Mouse (Mus musculus) limb, embryonic 11.5 days (tissue): ENCODE measurements around the gene Upf1. TPM values are rescaled to one million over a fixed set of nuclear protein-coding genes. Genes with fewer than 3 reads are reported as not detected.

Experiments used
- ATAC-seq: fragments of 200-750 bp; cut with Nextera tagmentation; 2 replicates; pipeline ENCODE4 v1.8.0; 2017; ENCODE audit warnings: low read depth; ENCODE audit not compliant: insufficient number of reproducible peaks, low FRiP score, low TSS enrichment
- DNase-seq: peaks from one replicate; pipeline ENCODE4 v3.0.0-alpha.2; 2015; ENCODE audit warnings: low spot score
- H3K27ac ChIP-seq: fragments of 300-500 bp; sonication (generic); replicated peaks from 2 replicates; pipeline ENCODE4 v1.5.1; 2014; ENCODE audit warnings: low read depth, mild to moderate bottlenecking, low read length
- H3K27me3 ChIP-seq: fragments of 300-500 bp; sonication (generic); 2 replicates; pipeline ENCODE4 v1.6.1; 2014; ENCODE audit warnings: mild to moderate bottlenecking, low read length, mixed read lengths; ENCODE audit not compliant: control insufficient read depth, insufficient read depth
- H3K36me3 ChIP-seq: fragments of 300-500 bp; sonication (generic); 2 replicates; pipeline ENCODE4 v1.6.1; 2014; ENCODE audit warnings: mild to moderate bottlenecking, low read length, moderate library complexity, mixed read lengths; ENCODE audit not compliant: control insufficient read depth, insufficient read depth
- H3K4me1 ChIP-seq: fragments of 300-500 bp; sonication (generic); 2 replicates; pipeline ENCODE4 v1.6.1; 2014; ENCODE audit warnings: low read length, mixed read lengths; ENCODE audit not compliant: control insufficient read depth, insufficient read depth
- H3K4me2 ChIP-seq: fragments of 300-500 bp; sonication (generic); 2 replicates; pipeline ENCODE4 v1.6.1; 2014; ENCODE audit warnings: low read depth, mild to moderate bottlenecking, moderate library complexity; ENCODE audit not compliant: severe bottlenecking
- H3K4me3 ChIP-seq: fragments of 300-500 bp; sonication (generic); 2 replicates; pipeline ENCODE4 v1.5.1; 2014; ENCODE audit warnings: low read depth, low read length
- H3K9ac ChIP-seq: fragments of 300-500 bp; sonication (generic); 2 replicates; pipeline ENCODE4 v1.6.1; 2014; ENCODE audit warnings: mild to moderate bottlenecking, low read length
- H3K9me3 ChIP-seq: fragments of 300-500 bp; sonication (generic); 2 replicates; pipeline ENCODE4 v1.6.1; 2016; ENCODE audit warnings: low read length; ENCODE audit not compliant: control insufficient read depth
- WGBS: fragments of 180-500 bp; shearing (Covaris S2); extraction: QIAGEN DNeasy Blood & Tissue Kit; methylation state at CpG from one replicate; pipeline ENCODE4 v1.1.7; 2014; 5-methylcytosine and 5-hydroxymethylcytosine counted together
- polyA plus RNA-seq: library from polyadenylated mRNA; unstranded; fragments of >200 nt; fragmentation: Nextera tagmentation; extraction: Ambion mirVana; gene quantifications from 2 replicates; pipeline ENCODE4 v1.2.1, GENCODE M21; 2014

The Upf1 gene
- 23.2 and 25.1 TPM in 2 replicates for polyA plus RNA-seq

DNA sequence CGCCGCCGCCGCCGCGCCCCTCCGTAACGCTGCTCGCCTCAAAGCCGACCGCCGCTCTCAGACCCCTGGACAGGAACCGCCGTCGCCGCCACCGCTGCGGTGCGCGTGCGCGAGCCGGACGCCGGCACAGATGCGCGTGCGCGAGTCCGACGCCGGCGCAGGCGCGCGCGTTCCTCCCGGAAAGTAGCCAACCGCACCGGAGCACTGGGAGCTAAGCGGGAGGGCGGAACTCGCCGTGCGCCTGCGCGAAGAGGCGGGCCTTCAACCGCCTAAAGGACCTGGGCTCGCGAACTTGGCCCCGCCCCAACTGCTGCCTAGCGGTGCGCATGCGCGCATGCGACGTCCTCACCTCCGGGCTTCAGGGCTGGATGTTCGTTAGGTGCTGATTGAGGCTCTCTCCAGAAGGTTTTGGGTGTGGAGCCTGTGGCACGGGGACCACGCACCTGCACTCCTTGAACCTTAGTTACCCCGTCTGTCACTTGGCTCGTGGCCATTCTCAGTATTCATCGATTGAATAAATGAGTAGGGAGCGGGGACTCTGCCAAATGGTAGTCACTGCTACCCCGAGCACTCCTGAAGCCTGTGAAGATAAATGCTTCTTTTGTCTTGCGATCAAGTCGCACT, at the start of gene Upf1:
Upf1 (minus strand) TSS at position 85 of the 624 bp plus-strand sequence.
- peak within 1 kb of the TSS; percentile 100 for H3K4me2 ChIP-seq

DNA sequence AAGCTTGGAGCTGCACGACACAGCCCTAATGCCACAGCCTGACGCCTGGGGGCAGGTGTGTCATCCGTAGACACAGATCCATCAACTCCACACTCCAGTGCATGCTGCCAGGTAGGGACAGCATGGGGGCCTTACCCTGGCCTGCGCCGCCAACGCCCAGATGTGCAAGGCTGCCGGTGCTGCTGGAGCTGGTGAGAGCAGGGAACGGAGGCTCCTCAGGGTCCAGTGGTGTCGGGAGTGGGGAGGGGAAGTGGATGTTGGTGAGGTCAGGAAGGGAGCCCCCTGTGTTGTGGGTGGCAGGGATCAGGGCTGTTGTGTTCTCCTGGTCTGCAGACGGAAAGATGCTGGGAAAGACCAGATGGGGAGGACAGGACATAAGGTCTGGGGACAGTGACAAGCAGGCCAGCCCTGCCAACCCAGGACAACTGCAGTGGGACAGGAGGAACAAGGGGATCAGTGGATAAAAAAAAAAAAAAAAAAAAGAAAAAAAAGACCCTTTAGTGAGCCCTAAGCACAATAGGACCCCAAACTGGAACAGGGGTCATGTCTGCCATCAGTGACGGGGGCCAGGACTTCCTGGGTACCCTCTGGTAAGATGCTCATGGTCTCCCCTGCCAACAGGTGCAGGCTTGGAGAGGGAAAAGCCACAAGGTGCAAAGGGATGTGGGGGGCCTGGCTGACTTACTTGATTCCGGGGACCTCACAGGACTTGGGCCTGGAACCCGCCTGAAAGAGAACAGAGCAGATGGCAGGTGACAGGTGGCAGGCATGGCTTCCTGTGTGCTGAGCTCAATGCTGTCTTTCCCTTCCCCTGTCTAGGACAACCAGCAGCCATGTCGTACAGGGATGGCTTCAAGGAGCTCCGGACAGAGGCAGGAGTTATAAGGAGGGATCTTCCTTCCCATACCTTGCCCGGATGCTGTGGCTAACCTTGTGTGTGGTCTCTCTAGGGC, 44.8 kb upstream of the Upf1 start:
- Histone ChIP-seq H3K36me3 (no peaks in the 10 kb centered on the region), H3K27ac (no peak overlapping the region), H3K9ac (no peak overlapping the region), H3K4me3 (no peak overlapping the region), H3K4me2 (no peak overlapping the region), H3K9me3 (no peaks in the 10 kb centered on the region), H3K27me3 (no peaks in the 10 kb centered on the region), H3K4me1 (0 out of 2 replicates have a peak, but pooled peaks cover 2% of the 10 kb centered on the region)
- no peak for DNase-seq
- 87% methylated on average over 16 of the region's 16 CpGs for WGBS
- ATAC-seq = no peak

More for the DNA sequence above, at the start of gene Upf1:
- WGBS = under 1% methylated on average over 66 of the region's 69 CpGs
- Histone ChIP-seq H3K4me3 (peak within 1 kb of the TSS; percentile 95), H3K9ac (peak within 1 kb of the TSS; percentile 98), H3K36me3 (peaks cover 6% of the 10 kb centered on the region; the same call in 1 of the 2 replicates), H3K4me1 (peaks cover 23% of the 10 kb centered on the region), H3K9me3 (no peaks in the 10 kb centered on the region), H3K27me3 (no peaks in the 10 kb centered on the region), H3K27ac (peak within 1 kb of the TSS; percentile 79)
- ATAC-seq (peak; percentile 89), DNase-seq (peak; percentile 99)

DNA sequence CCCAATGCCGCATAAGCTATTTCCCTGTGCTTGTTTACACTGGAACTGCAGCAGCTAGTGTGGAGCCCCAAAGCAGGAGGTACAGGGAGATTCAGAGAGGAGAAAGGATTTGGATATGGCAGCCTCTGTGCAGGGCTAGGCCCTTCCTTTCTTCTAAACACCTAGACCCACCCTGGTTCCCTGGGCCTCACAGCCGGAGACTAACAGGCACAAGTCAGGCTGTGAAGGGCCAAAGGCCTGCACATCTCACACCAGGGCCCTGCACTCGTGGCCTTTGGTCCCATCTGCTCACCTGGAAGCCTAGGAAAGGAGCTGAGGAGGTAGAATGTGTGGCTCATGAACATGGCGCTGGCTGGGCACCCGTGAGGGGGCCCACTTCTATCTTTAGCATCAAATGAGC, 43.1 kb upstream of the Upf1 start:
- Histone ChIP-seq H3K27me3 (no peaks in the 10 kb centered on the region), H3K9ac (0 out of 2 replicates have a peak overlapping the region, but pooled peaks have one; percentile 9), H3K36me3 (no peaks in the 10 kb centered on the region), H3K27ac (no peak overlapping the region), H3K4me2 (no peak overlapping the region), H3K4me3 (no peak overlapping the region), H3K4me1 (0 out of 2 replicates have a peak, but pooled peaks cover 2% of the 10 kb centered on the region), H3K9me3 (no peaks in the 10 kb centered on the region)
- DNase-seq = no peak
- WGBS = 83% methylated on average over 5 of the region's 5 CpGs
- ATAC-seq = no peak

DNA sequence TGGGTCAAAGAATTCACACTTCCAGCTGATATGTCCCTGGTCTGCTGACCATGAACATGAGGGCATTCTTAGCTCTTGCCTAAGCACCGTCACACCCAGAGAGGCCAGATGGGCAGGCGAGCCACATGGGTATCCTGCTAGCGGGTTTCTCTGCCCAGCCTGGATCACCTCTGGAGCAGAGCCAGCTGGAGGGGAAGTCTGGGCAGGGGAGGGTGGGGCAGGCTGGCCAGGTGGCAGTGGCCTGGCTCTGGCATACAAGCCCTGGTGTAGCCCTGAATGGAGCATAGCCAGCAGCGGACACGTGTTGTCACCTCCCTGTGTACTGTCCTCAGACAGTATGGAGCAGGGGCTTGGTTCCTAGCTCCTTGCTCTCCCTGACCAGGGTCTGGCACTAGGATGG, 42.6 kb upstream of the Upf1 start:
- H3K27ac ChIP-seq = no peak overlapping the region
- H3K9ac ChIP-seq = no peak overlapping the region
- no peak for DNase-seq
- 0 out of 2 replicates have a peak, but pooled peaks cover 2% of the 10 kb centered on the region for H3K4me1 ChIP-seq
- no peaks in the 10 kb centered on the region; the same call in 1 of the 2 replicates for H3K36me3 ChIP-seq
- H3K4me2 ChIP-seq = no peak overlapping the region
- no peaks in the 10 kb centered on the region for H3K27me3 ChIP-seq
- 89% methylated on average over 5 of the region's 5 CpGs for WGBS
- H3K9me3 ChIP-seq = no peaks in the 10 kb centered on the region
- no peak for ATAC-seq
- H3K4me3 ChIP-seq = no peak overlapping the region

DNA sequence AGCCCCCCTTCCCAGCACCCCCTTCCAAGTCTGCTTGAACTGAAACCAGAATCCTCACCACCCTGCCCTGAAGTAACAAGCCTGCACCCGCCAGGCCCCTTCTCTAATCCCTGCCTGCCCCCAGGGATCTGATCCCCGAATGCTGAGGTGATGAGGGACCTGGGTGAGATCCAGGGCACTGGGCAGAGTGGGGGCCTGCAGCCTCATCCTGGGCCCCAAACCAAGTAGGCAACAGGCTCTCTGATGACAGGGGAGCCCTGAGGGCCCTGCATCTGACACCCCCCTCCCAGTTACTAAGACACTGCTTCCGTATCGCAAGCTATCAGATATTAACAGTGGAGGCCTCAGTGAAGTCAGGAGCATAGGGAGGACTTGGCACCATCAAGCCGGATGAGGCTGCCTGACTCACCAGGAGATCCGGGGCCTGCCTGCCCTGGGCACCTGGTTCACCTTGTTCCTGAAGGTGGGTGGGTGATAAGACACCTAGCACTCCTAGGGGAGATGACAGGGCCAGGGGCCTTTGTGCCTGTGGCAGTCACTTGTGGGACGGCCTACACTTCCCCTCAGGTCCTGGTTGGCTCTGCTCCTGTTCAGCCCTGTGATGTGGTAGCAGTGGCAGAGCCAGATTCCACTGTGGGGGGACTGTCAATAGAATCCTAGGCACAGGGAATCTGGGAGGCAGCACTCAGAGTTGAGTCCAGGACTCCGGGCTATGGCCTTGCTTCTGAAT, 41.4 kb upstream of the Upf1 start:
- Histone ChIP-seq H3K27ac (no peak overlapping the region), H3K4me1 (0 out of 2 replicates have a peak, but pooled peaks cover 2% of the 10 kb centered on the region), H3K27me3 (no peaks in the 10 kb centered on the region), H3K9me3 (no peaks in the 10 kb centered on the region), H3K9ac (no peak overlapping the region), H3K36me3 (no peaks in the 10 kb centered on the region; the same call in 1 of the 2 replicates), H3K4me3 (no peak overlapping the region), H3K4me2 (no peak overlapping the region)
- ATAC-seq (no peak), DNase-seq (no peak)
- 89% methylated on average over 8 of the region's 8 CpGs for WGBS

DNA sequence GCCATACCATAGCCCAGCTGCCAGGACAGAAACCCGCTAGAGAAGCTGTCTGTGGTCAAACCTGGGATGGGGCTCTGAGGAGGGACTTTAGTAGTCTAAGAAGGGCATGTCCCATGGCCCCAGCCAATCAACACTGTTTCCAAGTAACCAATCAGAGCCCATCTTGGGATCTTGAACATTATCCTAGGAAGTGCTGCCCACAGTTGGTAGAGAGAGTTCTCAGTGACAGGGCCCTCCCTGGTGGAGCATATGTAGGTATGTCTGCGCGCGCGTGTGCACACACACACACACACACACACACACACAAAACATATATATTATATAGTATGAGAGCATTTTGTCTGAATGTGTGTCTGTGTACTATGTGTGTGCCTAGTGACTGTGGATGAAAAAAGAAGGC, 40.0 kb upstream of the Upf1 start:
- no peaks in the 10 kb centered on the region for H3K9me3 ChIP-seq
- no peak overlapping the region for H3K4me3 ChIP-seq
- 78% methylated on average over 5 of the region's 5 CpGs for WGBS
- ATAC-seq (no peak), DNase-seq (no peak)
- no peaks in the 10 kb centered on the region; the same call in 1 of the 2 replicates for H3K36me3 ChIP-seq
- H3K4me2 ChIP-seq = no peak overlapping the region
- no peaks in the 10 kb centered on the region for H3K27me3 ChIP-seq
- H3K4me1 ChIP-seq = 0 out of 2 replicates have a peak, but pooled peaks cover 2% of the 10 kb centered on the region
- H3K27ac ChIP-seq = no peak overlapping the region
- H3K9ac ChIP-seq = no peak overlapping the region

DNA sequence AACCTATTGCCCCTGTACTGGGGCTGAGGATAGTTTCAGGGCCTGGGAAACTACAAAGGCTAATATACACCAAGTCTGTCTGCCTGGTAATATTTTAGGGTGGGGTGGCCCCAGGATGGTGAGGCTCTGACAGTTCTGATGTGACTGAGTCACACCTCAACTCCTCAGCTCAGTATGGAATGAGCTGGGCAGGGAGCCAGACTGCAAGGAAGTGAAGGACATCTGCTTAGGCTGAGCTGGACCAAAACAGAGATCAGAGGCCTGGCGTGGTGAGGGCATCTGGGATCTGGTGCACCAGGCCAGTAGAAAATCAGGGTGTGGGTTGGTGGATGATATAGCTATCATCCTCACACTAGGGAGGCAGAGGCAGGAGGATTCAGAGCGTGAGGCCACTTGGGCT, 36.6 kb upstream of the Upf1 start:
- Histone ChIP-seq H3K27ac (no peak overlapping the region), H3K27me3 (no peaks in the 10 kb centered on the region), H3K4me2 (no peak overlapping the region), H3K36me3 (peaks cover 6% of the 10 kb centered on the region), H3K9ac (no peak overlapping the region), H3K4me3 (no peak overlapping the region), H3K4me1 (no peaks in the 10 kb centered on the region), H3K9me3 (no peaks in the 10 kb centered on the region)
- ATAC-seq (no peak), DNase-seq (no peak)
- 91% methylated on average over 2 of the region's 2 CpGs for WGBS

DNA sequence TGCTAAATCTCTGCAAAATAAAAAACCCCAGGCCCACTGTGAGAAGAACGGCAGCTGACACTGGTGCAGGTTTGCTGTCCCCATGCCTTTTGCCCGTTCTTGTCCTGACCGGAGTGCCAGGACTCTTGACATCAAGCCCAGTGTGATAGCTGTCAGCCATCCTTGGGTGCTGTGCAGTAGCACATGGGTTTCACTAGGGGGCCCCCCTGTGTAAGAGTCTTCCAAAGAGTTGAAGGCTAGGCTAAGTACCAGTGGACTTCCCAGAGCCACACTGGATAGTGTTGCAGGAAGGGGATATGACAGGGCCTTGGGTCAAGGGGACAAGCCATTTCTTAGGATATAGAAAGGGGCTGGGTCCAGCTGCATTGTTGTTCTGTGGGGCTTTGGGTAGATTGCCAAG, 30.2 kb upstream of the Upf1 start:
- Histone ChIP-seq H3K9me3 (no peaks in the 10 kb centered on the region), H3K36me3 (peaks cover 6% of the 10 kb centered on the region), H3K4me1 (no peaks in the 10 kb centered on the region), H3K27ac (no peak overlapping the region), H3K27me3 (peaks cover under 1% of the 10 kb centered on the region; the same call in 1 of the 2 replicates), H3K9ac (no peak overlapping the region), H3K4me3 (no peak overlapping the region), H3K4me2 (no peak overlapping the region)
- 45% methylated on average over 3 of the region's 3 CpGs for WGBS
- peak; percentile 26; the same call in 1 of the 2 replicates for ATAC-seq
- DNase-seq = peak; percentile 75
